Mouse (Mus musculus) gastrocnemius, postnatal 36 days (tissue): ENCODE results near the gene Slc25a33. TPM values are rescaled to one million over a fixed set of nuclear protein-coding genes. Genes with fewer than 3 reads are reported as not detected.

Experiments
- DNase-seq, 2 experiments: peaks; one replicate each; pipeline ENCODE4 v3.0.0; 2022
- intact Hi-C: fragments of 180-260 bp; cut with DNase I; formaldehyde crosslinking; loops from one replicate; pipeline ENCODE4 v1.15.1; 2025
- long read RNA-seq, 2 experiments: library from polyadenylated mRNA; stranded (forward); transcript quantifications; one replicate each; pipeline ENCODE4 v2.0.0; 2021
- total RNA-seq, 2 experiments: library from RNA; stranded (reverse); gene quantifications; 2 replicates each; pipeline ENCODE4 v1.2.3; 2021

Gene Slc25a33
- 10 to 100 TPM; 10.8 to 12.5 TPM for total RNA-seq
- long read RNA-seq, experiment 1, transcript Slc25a33-201 (7 exons, 1,887 nt), result major isoform, 17 of 18 reads
- long read RNA-seq, experiment 1, partial matches to known transcripts, result 0 of 18 reads
- long read RNA-seq, experiment 1, other reads (novel, unspliced or antisense), result 1 of 18 reads
- long read RNA-seq, experiment 2, transcript Slc25a33-201 (7 exons, 1,887 nt), result major isoform, 29 of 31 reads
- long read RNA-seq, experiment 2, partial matches to known transcripts, result 0 of 31 reads
- long read RNA-seq, experiment 2, other reads (novel, unspliced or antisense), result 2 of 31 reads

- intact Hi-C loops, result no loop called here
- peak; percentile 94 to 97 for DNase-seq
Measured at GRCm38 (mm10) chr4:149774094-149774470, at the start of gene Slc25a33. Gene Slc25a33 (minus strand): TSS chr4:149774277.

GRCm38 (mm10) chr4:149822586-149823196, 48.6 kb upstream of the Slc25a33 start:
- DNase-seq, result no peak
- intact Hi-C loops, result no loop called here

GRCm38 (mm10) chr4:149822126-149822525, 48.0 kb upstream of the Slc25a33 start:
- intact Hi-C loops, result no loop called here
- peak; percentile 68 to 75 for DNase-seq

GRCm38 (mm10) chr4:149820569-149820968, 46.5 kb upstream of the Slc25a33 start:
- peak; percentile 81 to 86 for DNase-seq
- intact Hi-C loops, result no loop called here

- DNase-seq, result no peak
Measured at GRCm38 (mm10) chr4:149819195-149819594, 45.1 kb upstream of the Slc25a33 start.

GRCm38 (mm10) chr4:149816598-149816997, 42.5 kb upstream of the Slc25a33 start:
- intact Hi-C loops, result no loop called here
- peak in 1 of 2 experiments; percentile 39 for DNase-seq

More at GRCm38 (mm10) chr4:149819195-149819594, 45.1 kb upstream of the Slc25a33 start:
- intact Hi-C loops, result no loop called here

- DNase-seq, result no peak
- intact Hi-C loops, result no loop called here
Measured at GRCm38 (mm10) chr4:149815586-149815985, 41.5 kb upstream of the Slc25a33 start.

- intact Hi-C loops, result loop anchor here (5.0 kb wide), 2 partner anchors 214 to 289 kb away; no protein-coding TSS in a partner anchor
- DNase-seq, result no peak
Measured at GRCm38 (mm10) chr4:149813409-149814184, 39.5 kb upstream of the Slc25a33 start.

- intact Hi-C loops, result loop anchor here (5.0 kb wide), 2 partner anchors 217 to 292 kb away; no protein-coding TSS in a partner anchor
- DNase-seq, result peak; percentile 48 to 68
Measured at GRCm38 (mm10) chr4:149810372-149810771, 36.3 kb upstream of the Slc25a33 start.

GRCm38 (mm10) chr4:149808584-149809227, 34.6 kb upstream of the Slc25a33 start:
- intact Hi-C loops, result loop anchor here (5.0 kb wide), 1 partner anchor 56 kb away; no protein-coding TSS in a partner anchor
- DNase-seq, result no peak

- no peak for DNase-seq
- intact Hi-C loops, result loop anchor here (5.0 kb wide), 1 partner anchor 56 kb away; no protein-coding TSS in a partner anchor
Measured at GRCm38 (mm10) chr4:149808060-149808567, 34.0 kb upstream of the Slc25a33 start.

- intact Hi-C loops, result loop anchor here (2.0 to 5.0 kb wide), 2 partner anchors 55 to 152 kb away; no protein-coding TSS in a partner anchor
- peak; percentile 85 to 90 for DNase-seq
Measured at GRCm38 (mm10) chr4:149806699-149807381, 32.8 kb upstream of the Slc25a33 start.

GRCm38 (mm10) chr4:149802269-149802668, 28.2 kb upstream of the Slc25a33 start:
- intact Hi-C loops, result loop anchor here (5.0 kb wide), 1 partner anchor 35 kb away; no protein-coding TSS in a partner anchor
- no peak for DNase-seq

- intact Hi-C loops, result loop anchor here (5.0 kb wide), 1 partner anchor 37 kb away; no protein-coding TSS in a partner anchor
- DNase-seq, result no peak
Measured at GRCm38 (mm10) chr4:149800576-149800975, 26.5 kb upstream of the Slc25a33 start.

- no peak for DNase-seq
- intact Hi-C loops, result loop anchor here (5.0 kb wide), 1 partner anchor 37 kb away; no protein-coding TSS in a partner anchor
Measured at GRCm38 (mm10) chr4:149800172-149800464, 26.0 kb upstream of the Slc25a33 start.

- intact Hi-C loops, result loop anchor here (5.0 kb wide), 1 partner anchor 38 kb away; no protein-coding TSS in a partner anchor
- no peak for DNase-seq
Measured at GRCm38 (mm10) chr4:149799346-149800171, 25.5 kb upstream of the Slc25a33 start.

GRCm38 (mm10) chr4:149798684-149799309, 24.7 kb upstream of the Slc25a33 start:
- no peak for DNase-seq
- intact Hi-C loops, result no loop called here

GRCm38 (mm10) chr4:149798116-149798515, 24.0 kb upstream of the Slc25a33 start:
- no peak for DNase-seq
- intact Hi-C loops, result no loop called here
